Mouse (Mus musculus) T-helper 1 cell (primary cell): ENCODE data around the gene Arl14ep.
"Not testable (repeated sequence)": the region's sequence is repeated elsewhere in the genome, so short reads cannot be mapped to it uniquely, and the experiment has no call there.

Source experiments
- in situ Hi-C: fragments of 300-600 bp; cut with MboI, MseI; formaldehyde crosslinking; loops from one replicate; pipeline ENCODE4 v1.15.1; 2025; ENCODE audit warnings: high pct_unique_total_duplicates

Arl14ep gene

DNA sequence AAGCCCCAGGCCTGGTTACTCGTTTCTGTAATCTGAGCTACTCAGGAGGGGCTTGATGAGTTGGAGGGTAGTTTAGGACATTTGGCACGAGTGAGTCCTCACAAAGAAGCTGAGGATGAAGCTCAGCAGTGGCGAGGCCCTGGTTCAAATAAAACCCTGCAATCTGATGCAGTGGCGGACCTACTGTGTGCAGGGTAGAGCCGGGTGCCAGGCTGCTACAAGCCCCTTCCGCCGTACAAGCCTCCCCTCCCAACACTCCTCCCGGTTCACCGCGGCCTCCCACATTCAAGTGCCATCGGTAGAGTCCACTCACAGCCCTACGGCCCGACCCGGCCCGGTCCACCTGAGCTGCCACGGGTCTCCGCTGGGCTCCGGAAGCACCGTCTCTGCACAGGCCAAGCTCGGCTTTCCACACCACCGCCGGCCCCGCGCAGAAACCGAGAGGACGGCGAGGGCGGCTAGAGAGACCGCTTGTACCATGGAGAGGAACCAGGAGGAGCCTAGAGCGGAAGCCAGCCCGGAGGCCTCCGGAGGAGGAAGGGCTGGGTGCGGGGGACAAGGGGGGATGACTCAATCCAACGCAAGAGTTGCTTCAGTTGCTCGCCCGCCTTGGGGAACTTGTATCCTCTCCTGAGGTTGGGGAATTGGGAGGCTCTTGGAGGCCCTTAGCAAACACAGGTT lies at the start of gene Arl14ep:
Gene Arl14ep (minus strand): TSS at position 466 of the 681 bp plus-strand sequence.
- in situ Hi-C loops: no loop called here

DNA sequence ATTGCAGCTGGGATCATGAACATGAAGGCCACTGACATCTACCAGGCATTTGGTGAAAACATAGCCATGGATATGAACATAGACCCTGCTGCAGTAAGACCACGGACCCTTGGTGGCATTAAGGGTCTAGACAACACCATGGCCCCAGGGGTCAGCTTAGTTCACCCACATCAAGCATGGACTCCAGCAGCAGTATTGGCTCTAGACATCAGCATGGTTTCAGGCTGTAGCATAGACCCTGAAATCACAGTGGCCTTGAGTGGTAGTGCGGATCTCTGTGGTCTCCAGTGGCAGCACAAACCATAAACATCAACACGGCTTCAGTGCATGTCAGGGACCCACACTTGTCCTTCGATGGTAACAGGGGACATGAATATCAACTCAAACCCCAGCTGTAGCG lies 48.5 kb upstream of the Arl14ep start:
- in situ Hi-C loops: loop anchor here (10.0 kb wide), 1 partner anchor 798 kb away; no protein-coding TSS in a partner anchor

DNA sequence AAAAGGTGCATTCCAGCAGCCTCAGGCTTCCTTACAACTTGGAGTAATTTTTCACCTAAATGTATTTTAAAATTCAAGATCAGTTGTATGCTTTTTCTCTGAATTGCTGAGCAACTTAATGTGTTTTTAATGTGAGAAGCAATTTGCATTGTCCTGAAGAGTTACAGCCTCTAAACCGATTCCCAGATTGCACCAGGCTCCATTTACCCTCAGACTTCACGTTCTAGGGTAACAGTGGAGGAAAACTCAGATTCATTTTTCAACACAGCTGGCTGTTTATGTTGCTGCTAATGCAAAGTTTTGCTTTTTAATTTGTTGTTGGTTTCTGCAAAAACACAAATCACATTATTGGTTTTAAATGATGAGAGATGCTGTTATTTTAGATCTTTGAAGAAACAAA lies 45.1 kb upstream of the Arl14ep start:
- in situ Hi-C loops: no loop called here

DNA sequence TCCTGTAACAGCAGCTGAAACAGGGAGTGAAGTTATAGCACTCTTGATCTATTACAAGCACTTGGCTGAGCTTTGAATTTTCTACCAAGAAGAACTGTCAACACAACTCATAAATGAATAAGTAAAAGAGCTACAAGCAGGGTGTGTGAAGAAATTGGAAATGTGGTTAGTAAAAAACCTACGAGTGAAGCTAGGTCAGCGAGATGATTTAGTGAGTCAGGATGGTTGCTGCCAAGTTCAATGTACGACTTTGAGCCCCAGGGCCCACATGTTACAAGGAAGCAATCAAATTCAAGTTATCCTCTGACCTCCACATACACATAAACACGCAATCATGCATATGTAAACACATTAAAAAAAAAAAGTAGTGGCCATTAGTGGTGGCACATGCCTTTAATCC lies 38.9 kb upstream of the Arl14ep start:
- in situ Hi-C loops: no loop called here

DNA sequence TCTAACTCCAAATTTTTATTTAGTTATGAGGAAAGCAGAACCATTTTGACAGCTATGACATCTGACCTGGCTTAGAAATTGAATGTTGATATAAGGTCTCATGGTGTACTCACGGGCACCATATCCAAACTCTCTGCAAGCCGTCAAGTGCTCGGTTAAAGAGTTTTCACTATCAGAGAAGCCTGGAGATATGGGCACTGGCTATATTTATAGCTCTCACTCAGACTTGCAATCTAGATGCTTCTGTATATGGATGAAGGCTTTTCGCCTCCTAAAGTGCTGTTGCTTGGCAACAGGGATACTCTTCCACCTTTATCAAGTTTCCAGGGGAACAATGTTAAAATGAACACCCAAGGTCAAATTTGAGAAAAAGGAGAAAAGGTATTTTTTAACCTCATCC lies 38.1 kb upstream of the Arl14ep start:
- in situ Hi-C loops: no loop called here

DNA sequence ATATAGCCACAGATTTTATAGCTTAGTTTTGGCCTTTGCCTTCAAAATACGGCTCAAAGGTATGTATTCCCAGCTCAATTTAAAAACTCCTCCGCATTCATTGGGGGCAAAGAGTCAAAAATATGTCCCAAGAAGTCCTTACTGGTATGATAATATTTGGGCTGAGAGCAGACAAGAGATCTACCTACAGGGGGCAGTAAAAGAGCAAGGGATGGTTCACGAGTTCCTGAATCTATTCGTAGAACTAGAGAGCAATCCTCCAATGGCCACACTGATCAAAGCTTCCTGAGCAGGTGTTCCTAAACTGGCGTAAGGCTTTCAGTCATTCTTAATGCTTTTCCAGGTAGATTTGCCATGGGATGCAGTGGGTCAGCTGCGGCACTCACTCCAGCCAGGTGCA lies 35.9 kb upstream of the Arl14ep start:
- in situ Hi-C loops: no loop called here

DNA sequence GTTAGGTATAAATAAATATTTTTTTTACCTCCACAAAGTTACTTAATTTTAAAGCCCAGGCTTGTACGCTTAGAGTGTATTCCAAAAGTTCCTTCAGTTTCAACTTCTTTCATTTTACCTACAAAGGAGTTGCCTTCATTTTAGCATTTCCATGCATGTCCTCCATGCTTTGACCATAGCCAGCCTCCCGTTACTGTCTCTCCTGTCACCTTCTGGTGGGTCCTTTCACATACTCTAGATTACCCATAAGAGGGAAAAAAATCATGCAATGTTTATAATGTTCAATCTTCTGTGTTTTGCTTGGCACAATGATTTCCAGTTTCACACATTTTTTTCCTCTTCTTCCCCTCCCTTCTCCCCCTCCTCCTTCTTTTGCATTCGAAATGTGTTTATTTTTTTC lies 32.2 kb upstream of the Arl14ep start:
- in situ Hi-C loops: no loop called here

DNA sequence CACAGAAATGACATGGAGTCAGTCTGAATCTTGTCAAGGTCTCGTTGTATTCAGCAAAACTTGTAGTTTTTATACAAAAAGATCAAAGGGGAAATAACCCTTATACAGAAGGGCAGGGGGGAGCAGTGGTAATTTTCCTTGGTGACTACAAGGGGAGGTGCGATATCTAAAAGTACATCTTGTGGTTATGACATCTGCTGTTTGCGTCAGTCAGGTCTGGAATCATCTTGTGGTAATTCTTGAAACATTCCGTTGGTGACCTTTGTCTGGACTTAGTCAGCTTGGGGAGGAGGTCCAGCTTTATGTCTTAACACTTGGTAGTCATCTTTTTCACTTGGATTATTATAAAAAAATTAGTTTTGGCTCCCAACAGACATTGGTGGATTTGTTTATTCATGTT lies 31.7 kb upstream of the Arl14ep start:
- in situ Hi-C loops: not testable (repeated sequence)

DNA sequence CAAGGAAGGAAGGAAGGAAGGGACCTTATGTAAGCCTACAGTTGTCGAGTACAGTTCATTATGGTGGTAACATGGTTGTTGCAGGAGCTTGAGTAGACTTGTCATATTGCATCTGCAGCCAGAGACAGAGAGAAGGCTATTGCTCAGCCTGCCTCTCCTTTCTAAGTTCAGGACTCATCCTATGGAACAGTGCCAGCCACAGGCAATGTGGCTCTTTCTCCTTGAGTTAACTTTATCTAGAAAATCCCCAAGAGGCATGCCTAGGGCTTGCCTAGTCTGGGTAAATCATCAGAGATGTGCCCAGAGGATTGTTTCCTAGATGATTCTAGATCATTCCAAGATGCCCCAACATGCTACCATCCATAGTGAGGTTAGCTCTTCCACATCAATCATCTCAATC lies 17.0 kb upstream of the Arl14ep start:
- in situ Hi-C loops: no loop called here

DNA sequence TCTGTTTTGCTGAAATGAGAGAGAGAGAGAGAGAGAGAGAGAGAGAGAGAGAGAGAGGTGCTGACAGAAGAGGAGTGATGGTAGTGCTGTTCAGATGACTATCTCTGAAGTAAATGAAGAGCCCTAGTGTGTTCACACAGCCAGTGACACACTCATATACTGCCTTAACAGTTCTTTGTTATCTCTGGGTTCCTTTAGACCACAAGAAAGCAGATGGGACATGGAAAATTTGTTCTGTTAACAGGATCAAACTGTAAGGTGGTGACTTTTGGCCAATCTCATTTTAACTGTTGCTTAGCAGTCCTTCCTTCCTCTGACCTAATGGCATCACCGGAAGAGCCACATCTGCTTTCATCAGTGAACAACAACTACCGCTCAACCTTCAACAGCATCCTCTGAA lies 10.7 kb upstream of the Arl14ep start:
- in situ Hi-C loops: no loop called here

DNA sequence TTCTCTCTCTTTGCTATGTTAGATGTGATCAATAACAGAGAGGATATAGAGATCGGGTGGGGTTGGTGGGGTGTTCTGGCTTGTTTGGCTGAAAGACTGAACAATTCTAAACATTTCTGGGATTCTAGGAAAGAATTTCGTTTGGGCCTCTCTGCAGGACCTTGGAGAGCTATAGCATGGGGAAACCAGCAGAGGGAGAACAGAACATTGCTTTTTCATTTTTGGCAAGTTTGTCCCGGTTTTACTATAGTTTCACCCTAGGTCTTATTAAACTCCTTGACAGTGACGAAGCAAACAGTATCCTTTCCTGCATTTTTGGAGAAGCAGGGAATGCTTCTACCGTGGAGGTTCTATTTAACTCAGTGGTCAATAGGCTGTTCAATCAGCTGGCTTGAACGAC lies 8.3 kb upstream of the Arl14ep start:
- in situ Hi-C loops: no loop called here

DNA sequence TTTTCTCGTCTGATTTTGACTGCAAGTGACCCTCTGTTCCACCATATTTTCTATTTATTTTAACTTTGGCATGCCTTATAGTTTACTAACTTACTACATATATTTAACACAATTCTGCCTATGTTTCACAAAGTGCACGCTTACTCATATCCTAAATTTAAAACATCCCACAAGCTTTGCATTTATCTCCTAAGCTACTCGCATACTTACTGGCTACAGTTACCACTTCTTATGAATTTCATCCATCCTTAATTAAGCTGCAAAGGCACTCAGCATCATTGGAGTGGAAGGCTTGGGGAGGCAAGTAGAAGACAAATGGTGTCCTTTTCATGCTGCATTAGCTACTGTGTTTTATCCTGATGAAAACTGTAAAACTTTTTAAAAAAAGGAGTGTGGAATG lies 2.2 kb upstream of the Arl14ep start:
- in situ Hi-C loops: no loop called here

DNA sequence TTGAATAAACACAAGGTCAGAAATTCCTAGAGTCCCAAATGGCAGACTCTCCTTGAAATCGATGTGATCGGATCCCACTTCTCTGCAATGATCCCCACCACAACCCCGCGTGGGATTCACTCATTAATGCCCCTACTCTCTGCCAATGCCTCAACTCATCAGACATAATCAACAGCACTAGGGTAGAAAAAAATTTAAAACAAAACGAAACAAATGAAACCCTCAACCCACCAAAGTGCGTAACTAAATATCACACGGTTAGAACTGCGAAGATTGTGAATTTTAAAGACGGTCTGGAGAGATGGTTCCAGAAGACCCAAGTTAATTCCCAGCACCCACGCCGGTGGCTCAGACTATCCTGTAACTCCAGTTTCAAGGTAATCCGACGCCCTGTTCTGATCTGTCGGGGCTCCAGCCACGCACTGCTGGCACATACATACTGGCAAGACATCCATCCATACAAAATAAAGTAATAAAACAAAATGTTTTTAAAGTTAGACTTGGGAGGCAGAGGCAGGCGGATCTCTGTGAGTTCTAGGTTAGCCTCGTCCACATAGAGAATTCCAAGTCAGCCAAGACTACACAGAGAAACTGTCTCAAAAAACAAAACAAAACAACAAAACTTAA lies 779 bp downstream of the Arl14ep start:
- in situ Hi-C loops: no loop called here

DNA sequence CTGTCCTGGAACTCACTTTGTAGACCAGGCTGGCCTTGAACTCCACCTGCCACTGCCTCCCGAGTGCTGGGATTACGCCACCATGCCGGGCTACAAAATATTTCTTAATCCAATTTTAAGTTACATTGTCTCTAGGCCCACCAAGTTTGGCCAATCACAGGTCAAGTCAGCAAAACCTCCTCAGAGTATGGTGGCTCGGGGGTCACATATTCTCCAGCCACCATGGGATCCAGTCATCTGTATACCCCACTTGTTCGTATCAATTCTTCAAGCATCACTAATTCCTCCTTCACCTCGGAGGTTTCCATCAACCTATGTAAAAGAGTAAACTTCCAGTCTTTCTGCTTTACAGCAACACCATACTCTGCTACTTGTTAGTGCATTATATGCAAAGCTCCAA lies 1.4 kb downstream of the Arl14ep start:
- in situ Hi-C loops: no loop called here

DNA sequence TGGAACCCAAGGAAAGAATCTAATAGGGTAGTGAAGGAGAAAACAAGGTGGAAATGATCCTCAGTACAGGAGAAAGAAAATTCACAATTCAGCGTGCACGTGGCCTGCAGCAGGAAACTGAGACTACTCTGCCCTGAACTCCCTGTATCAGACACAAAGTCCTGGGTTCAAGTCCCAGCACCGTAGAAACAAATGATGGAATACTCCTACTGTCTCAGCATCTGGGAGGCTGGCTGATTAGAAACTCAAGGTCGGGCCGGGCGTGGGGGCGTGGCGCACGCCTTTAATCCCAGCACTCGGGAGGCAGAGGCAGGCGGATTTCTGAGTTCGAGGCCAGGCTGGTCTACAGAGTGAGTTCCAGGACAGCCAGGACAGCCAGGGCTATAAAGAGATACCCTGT lies 3.3 kb downstream of the Arl14ep start:
- in situ Hi-C loops: no loop called here

DNA sequence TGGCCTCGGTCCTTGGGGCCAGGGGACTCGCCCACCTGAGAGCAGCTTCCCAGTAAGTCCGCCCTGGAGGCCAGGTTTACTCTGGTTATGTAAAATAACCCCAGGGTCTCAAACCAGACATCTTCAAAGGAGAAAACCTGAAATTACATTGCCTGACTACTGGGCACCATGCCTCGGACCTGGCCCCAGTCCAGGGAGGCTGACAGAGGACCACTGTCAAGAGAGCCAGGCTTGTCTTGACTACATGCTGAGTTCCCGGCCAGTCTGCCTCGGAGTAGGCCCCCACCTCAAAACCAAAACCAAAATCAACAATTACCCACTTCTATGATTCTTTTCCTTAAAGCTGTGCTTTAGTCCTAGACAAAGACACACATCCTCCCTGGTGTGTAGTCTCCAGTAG lies 5.9 kb downstream of the Arl14ep start:
- in situ Hi-C loops: no loop called here

DNA sequence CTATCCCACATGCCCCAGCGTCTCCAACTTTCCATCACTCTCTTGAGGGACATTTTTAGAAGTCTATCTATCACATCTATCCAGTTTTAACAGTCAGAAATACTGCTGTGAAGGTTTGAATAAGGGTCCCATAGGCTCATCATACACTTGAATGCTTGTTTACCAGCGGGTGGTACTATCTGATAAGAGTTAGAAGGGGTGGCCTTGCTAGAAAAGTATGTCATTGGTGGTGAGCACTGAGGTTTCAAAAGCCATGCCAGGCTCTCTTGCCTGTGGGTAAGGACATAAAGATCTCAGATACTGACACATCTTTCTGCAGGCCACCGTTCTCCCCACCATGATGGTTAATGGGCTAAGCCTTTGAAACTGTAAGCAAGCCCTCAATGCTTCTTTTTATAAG lies 10.7 kb downstream of the Arl14ep start:
- in situ Hi-C loops: no loop called here

DNA sequence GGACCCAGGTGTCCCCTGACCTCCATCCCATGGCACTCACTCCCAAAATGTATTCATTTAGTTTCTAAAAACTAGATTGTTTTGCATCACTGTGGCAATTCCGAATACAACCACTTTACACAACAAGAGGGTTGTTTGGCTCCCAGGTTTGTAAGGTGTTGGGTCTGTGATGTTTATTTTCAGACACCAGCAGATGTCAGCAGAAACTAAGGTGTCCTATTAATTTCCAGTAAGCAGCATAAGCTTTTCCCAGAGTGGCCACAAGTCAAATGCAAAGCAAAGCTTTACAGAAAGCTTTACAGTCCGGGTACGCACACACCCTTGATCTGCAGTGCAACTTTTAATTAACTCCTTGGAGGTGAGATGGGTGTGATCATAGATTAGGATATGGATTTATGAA lies 12.6 kb downstream of the Arl14ep start:
- in situ Hi-C loops: no loop called here

DNA sequence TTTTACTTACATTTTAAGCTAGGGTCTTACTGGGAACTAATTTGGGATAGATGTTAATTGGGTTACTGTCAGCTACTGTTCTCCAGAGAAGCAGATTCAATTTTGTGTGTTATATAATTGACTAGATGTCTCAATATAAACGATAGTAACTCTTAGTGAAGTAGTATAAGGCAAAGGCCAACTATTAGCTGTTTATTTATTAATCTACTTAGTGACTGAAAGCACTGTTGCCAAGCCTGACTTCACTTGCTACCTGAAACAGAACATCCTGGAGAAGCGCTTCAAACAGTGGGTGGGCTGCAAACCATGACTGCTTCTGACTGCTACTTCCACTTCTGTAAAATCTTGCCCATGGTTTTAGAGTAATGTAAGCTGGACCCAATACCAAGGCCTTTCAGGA lies 13.2 kb downstream of the Arl14ep start:
- in situ Hi-C loops: no loop called here

DNA sequence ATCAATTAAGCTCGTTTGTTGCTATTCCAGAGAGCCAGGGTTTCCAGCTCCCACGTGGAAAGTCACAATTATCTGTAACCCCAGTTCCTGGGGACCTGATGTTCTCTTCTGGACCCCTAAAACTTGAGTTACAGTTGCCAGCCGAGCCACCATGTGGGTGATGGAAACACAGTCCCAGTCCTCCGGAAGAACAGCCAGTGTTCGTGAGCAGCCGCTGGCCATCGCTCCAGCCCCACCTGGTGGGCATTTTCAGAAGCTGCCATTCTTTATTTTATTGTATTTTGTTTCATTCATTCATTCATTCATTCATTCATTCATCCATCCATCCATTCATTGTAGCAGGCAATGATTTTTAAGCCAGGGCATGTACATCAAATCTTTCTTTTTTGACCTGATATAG lies 14.0 kb downstream of the Arl14ep start:
- in situ Hi-C loops: no loop called here

DNA sequence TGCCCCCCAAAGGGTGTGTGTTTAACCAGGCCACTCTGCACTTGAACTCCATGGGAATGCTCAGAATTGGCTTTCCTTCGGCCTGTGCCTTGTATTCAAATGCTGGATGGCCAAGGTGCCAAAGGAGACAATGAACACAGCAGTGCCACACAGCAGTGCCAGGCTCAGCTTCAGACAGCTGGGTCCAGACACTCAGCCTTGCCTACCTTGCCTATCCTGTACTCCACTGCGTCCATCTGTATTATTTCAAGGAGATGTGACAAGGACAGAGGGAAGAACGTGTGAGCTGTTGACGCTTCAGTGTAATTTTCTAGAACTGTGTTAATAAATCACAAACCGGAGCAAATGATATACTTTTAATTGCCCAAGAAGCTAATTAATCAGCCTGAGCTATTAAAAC lies 14.8 kb downstream of the Arl14ep start:
- in situ Hi-C loops: no loop called here

DNA sequence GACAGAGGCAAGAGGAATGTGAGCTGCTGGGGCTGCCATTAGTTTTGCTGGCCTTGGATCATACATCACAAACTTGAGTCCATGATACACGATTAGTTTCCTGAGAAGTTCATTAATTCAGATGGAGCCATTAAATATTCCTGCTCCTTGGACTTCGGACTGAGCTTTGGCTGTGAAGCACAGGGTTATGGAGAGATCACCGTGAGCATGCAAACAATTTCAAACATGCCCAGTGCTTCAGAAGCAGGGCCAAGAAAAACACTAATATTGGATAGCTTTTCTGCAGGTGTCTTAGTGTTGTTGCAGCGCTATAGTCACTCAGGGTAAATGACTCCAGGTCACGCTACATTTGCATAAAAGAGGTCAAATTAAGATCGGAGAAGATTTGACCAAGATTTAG lies 15.3 kb downstream of the Arl14ep start:
- in situ Hi-C loops: no loop called here

DNA sequence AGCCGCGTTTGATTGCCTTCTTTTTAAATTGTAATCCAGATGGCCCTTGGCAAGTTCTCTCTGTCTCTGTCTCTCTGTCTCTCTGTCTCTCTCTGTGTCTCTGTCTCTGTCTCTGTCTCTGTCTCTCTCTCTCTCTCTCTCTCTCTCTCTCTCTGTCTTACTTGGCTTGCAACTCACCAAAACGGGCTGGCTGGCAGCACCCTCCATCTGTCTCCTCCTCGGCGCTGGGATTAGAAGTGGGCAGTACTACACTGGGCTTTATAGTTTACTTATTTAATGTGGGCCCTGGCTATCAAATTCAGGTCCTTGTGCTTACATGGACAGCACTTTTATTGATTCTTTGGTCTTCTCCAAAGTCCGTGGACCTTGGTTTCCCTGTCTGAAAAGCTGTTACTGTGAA lies 18.1 kb downstream of the Arl14ep start:
- in situ Hi-C loops: no loop called here

DNA sequence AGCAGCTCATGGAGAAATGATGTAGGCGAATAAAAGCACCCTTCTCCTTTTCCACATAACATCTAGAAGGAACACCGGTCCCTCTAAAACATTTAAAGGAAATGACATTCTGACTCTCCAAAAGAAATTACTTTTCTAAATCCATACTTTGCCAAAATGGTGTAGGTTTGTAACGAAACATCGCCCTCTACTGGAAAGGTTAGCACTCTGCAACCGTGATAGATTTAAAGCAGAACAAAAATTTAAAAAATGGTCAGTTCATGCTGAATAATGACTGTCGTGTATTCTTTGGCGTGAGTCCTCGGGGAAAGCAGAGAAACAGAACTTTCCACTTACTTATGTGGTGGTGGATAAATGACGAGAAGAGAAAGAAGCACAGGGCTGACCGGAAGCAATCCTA lies 18.6 kb downstream of the Arl14ep start:
- in situ Hi-C loops: no loop called here
